Mouse (Mus musculus): ENCODE results near the gene Ifitm2. TPM values are rescaled to one million over a fixed set of nuclear protein-coding genes. Genes with fewer than 3 reads are reported as not detected.

Gene Ifitm2
- polyA plus RNA-seq, 1 experiment from 2014 or later = 176 TPM

- 0 out of 2 replicates have a peak, but pooled peaks cover 3% of the 10 kb centered on the region for H3K4me1 ChIP-seq (ENCODE audit: control insufficient read depth, insufficient read depth, low read length)
- ATAC-seq (ENCODE audit: low FRiP score, low TSS enrichment) (no peak), DNase-seq (no peak)
- H3K36me3 ChIP-seq (ENCODE audit: control insufficient read depth, insufficient read depth, low read length) = no peaks in the 10 kb centered on the region
- H3K27ac ChIP-seq (replicated peaks; ENCODE audit: low read depth, low read length) = no peak overlapping the region
- no peaks in the 10 kb centered on the region for H3K9me3 ChIP-seq (ENCODE audit: control insufficient read depth, low read length)
- no peak overlapping the region for H3K9ac ChIP-seq (replicated peaks; ENCODE audit: low read length)
- no peak overlapping the region for H3K4me2 ChIP-seq (ENCODE audit: low read length)
- no peak overlapping the region for H3K4me3 ChIP-seq (replicated peaks; ENCODE audit: low read depth, low read length)
- H3K27me3 ChIP-seq (ENCODE audit: control insufficient read depth, insufficient read depth, low read length) = no peaks in the 10 kb centered on the region
- 78% methylated on average over 3 of the region's 3 CpGs for WGBS
These were observed 43.5 kb downstream of the Ifitm2 start for GRCm38 (mm10) chr7:140912293-140912692.

- DNase-seq = peak; percentile 88
- H3K27ac ChIP-seq (replicated peaks; ENCODE audit: low read depth, low read length) = no peak overlapping the region
- 0 out of 2 replicates have a peak overlapping the region, but pooled peaks have one; percentile 23 for H3K9ac ChIP-seq (replicated peaks; ENCODE audit: low read length)
- H3K4me1 ChIP-seq (ENCODE audit: control insufficient read depth, insufficient read depth, low read length) = 0 out of 2 replicates have a peak, but pooled peaks cover 3% of the 10 kb centered on the region
- peak; percentile 43; the same call in 1 of the 2 replicates for ATAC-seq (ENCODE audit: low FRiP score, low TSS enrichment)
- H3K4me3 ChIP-seq (replicated peaks; ENCODE audit: low read depth, low read length) = peak overlapping the region; percentile 26
- H3K27me3 ChIP-seq (ENCODE audit: control insufficient read depth, insufficient read depth, low read length) = no peaks in the 10 kb centered on the region
- H3K36me3 ChIP-seq (ENCODE audit: control insufficient read depth, insufficient read depth, low read length) = no peaks in the 10 kb centered on the region
- no peaks in the 10 kb centered on the region for H3K9me3 ChIP-seq (ENCODE audit: control insufficient read depth, low read length)
- peak overlapping the region; percentile 62 for H3K4me2 ChIP-seq (ENCODE audit: low read length)
- 1% methylated on average over 19 of the region's 19 CpGs for WGBS
These were observed 47.1 kb downstream of the Ifitm2 start for GRCm38 (mm10) chr7:140908634-140909107.

GRCm38 (mm10) chr7:140908181-140908580 is 47.6 kb downstream of the Ifitm2 start:
- ATAC-seq (ENCODE audit: low FRiP score, low TSS enrichment) (no peak), DNase-seq (no peak)
- H3K27ac ChIP-seq (replicated peaks; ENCODE audit: low read depth, low read length) = no peak overlapping the region
- no peaks in the 10 kb centered on the region for H3K27me3 ChIP-seq (ENCODE audit: control insufficient read depth, insufficient read depth, low read length)
- no peak overlapping the region; the same call in 1 of the 2 replicates for H3K4me2 ChIP-seq (ENCODE audit: low read length)
- 52% methylated on average over 7 of the region's 7 CpGs for WGBS
- H3K4me1 ChIP-seq (ENCODE audit: control insufficient read depth, insufficient read depth, low read length) = 0 out of 2 replicates have a peak, but pooled peaks cover 3% of the 10 kb centered on the region
- H3K36me3 ChIP-seq (ENCODE audit: control insufficient read depth, insufficient read depth, low read length) = no peaks in the 10 kb centered on the region
- H3K4me3 ChIP-seq (replicated peaks; ENCODE audit: low read depth, low read length) = no peak overlapping the region
- H3K9me3 ChIP-seq (ENCODE audit: control insufficient read depth, low read length) = no peaks in the 10 kb centered on the region
- no peak overlapping the region for H3K9ac ChIP-seq (replicated peaks; ENCODE audit: low read length)

GRCm38 (mm10) chr7:140907697-140908096 is 48.1 kb downstream of the Ifitm2 start:
- H3K4me1 ChIP-seq (ENCODE audit: control insufficient read depth, insufficient read depth, low read length) = 0 out of 2 replicates have a peak, but pooled peaks cover 3% of the 10 kb centered on the region
- no peak overlapping the region for H3K4me3 ChIP-seq (replicated peaks; ENCODE audit: low read depth, low read length)
- H3K9ac ChIP-seq (replicated peaks; ENCODE audit: low read length) = no peak overlapping the region
- WGBS = 83% methylated on average over 7 of the region's 7 CpGs
- H3K27me3 ChIP-seq (ENCODE audit: control insufficient read depth, insufficient read depth, low read length) = no peaks in the 10 kb centered on the region
- ATAC-seq (ENCODE audit: low FRiP score, low TSS enrichment) = no peak
- H3K4me2 ChIP-seq (ENCODE audit: low read length) = no peak overlapping the region
- no peak overlapping the region for H3K27ac ChIP-seq (replicated peaks; ENCODE audit: low read depth, low read length)
- no peaks in the 10 kb centered on the region for H3K36me3 ChIP-seq (ENCODE audit: control insufficient read depth, insufficient read depth, low read length)
- no peaks in the 10 kb centered on the region for H3K9me3 ChIP-seq (ENCODE audit: control insufficient read depth, low read length)
- DNase-seq = no peak

GRCm38 (mm10) chr7:140907131-140907530 is 48.7 kb downstream of the Ifitm2 start:
- DNase-seq (no peak), ATAC-seq (ENCODE audit: low FRiP score, low TSS enrichment) (no peak)
- Histone ChIP-seq H3K36me3 (ENCODE audit: control insufficient read depth, insufficient read depth, low read length) (no peaks in the 10 kb centered on the region), H3K4me3 (replicated peaks; ENCODE audit: low read depth, low read length) (no peak overlapping the region), H3K27me3 (ENCODE audit: control insufficient read depth, insufficient read depth, low read length) (no peaks in the 10 kb centered on the region), H3K9ac (replicated peaks; ENCODE audit: low read length) (no peak overlapping the region), H3K4me1 (ENCODE audit: control insufficient read depth, insufficient read depth, low read length) (0 out of 2 replicates have a peak, but pooled peaks cover 3% of the 10 kb centered on the region), H3K9me3 (ENCODE audit: control insufficient read depth, low read length) (no peaks in the 10 kb centered on the region), H3K4me2 (ENCODE audit: low read length) (no peak overlapping the region), H3K27ac (replicated peaks; ENCODE audit: low read depth, low read length) (no peak overlapping the region)
- 86% methylated on average over 13 of the region's 13 CpGs for WGBS

- Histone ChIP-seq H3K4me3 (replicated peaks; ENCODE audit: low read depth, low read length) (no peak overlapping the region), H3K36me3 (ENCODE audit: control insufficient read depth, insufficient read depth, low read length) (no peaks in the 10 kb centered on the region), H3K9me3 (ENCODE audit: control insufficient read depth, low read length) (no peaks in the 10 kb centered on the region), H3K27ac (replicated peaks; ENCODE audit: low read depth, low read length) (no peak overlapping the region), H3K4me2 (ENCODE audit: low read length) (no peak overlapping the region), H3K27me3 (ENCODE audit: control insufficient read depth, insufficient read depth, low read length) (no peaks in the 10 kb centered on the region), H3K9ac (replicated peaks; ENCODE audit: low read length) (no peak overlapping the region), H3K4me1 (ENCODE audit: control insufficient read depth, insufficient read depth, low read length) (0 out of 2 replicates have a peak, but pooled peaks cover 3% of the 10 kb centered on the region)
- DNase-seq (no peak), ATAC-seq (ENCODE audit: low FRiP score, low TSS enrichment) (no peak)
- 89% methylated on average over 2 of the region's 2 CpGs for WGBS
These were observed 50.1 kb downstream of the Ifitm2 start for GRCm38 (mm10) chr7:140905642-140906081.

Other genes starting within 250 kb of the Ifitm2 start
- not detected in 2 replicates for gene Cyp2e1, start 192.2 kb downstream of the Ifitm2 start, polyA plus RNA-seq (2014; fragmentation: Nextera tagmentation; extraction: Ambion mirVana)
- gene Syce1, start 168.1 kb downstream of the Ifitm2 start, polyA plus RNA-seq (2014; fragmentation: Nextera tagmentation; extraction: Ambion mirVana) = 0.18 TPM in 1 of 2 replicates, not detected in the other
- 25.4 and 34.5 TPM in 2 replicates for gene Zfp941, start 133.8 kb downstream of the Ifitm2 start, polyA plus RNA-seq (2014; fragmentation: Nextera tagmentation; extraction: Ambion mirVana)
- gene Urah, start 121.0 kb downstream of the Ifitm2 start, polyA plus RNA-seq (2014; fragmentation: Nextera tagmentation; extraction: Ambion mirVana) = not detected in 2 replicates
- not detected in 2 replicates for gene Scgb1c1, start 110.4 kb downstream of the Ifitm2 start, polyA plus RNA-seq (2014; fragmentation: Nextera tagmentation; extraction: Ambion mirVana)
- gene Odf3, start 108.2 kb downstream of the Ifitm2 start, polyA plus RNA-seq (2014; fragmentation: Nextera tagmentation; extraction: Ambion mirVana) = not detected in 2 replicates
- not detected in 2 replicates for gene Gm45785, start 99.7 kb downstream of the Ifitm2 start, polyA plus RNA-seq (2014; fragmentation: Nextera tagmentation; extraction: Ambion mirVana)
- 98.6 and 99.6 TPM in 2 replicates for gene Ric8a, start 99.0 kb downstream of the Ifitm2 start, polyA plus RNA-seq (2014; fragmentation: Nextera tagmentation; extraction: Ambion mirVana)
- 42.8 and 54.5 TPM in 2 replicates for gene Bet1l, start 98.4 kb downstream of the Ifitm2 start, polyA plus RNA-seq (2014; fragmentation: Nextera tagmentation; extraction: Ambion mirVana)
- 186 and 214 TPM in 2 replicates for gene Psmd13, start 74.0 kb downstream of the Ifitm2 start, polyA plus RNA-seq (2014; fragmentation: Nextera tagmentation; extraction: Ambion mirVana)
- 33.4 and 40.0 TPM in 2 replicates for gene Sirt3, start 73.7 kb downstream of the Ifitm2 start, polyA plus RNA-seq (2014; fragmentation: Nextera tagmentation; extraction: Ambion mirVana)
- gene Cox8b, start 55.5 kb downstream of the Ifitm2 start, polyA plus RNA-seq (2014; fragmentation: Nextera tagmentation; extraction: Ambion mirVana) = not detected in 2 replicates
- gene Nlrp6, start 35.1 kb downstream of the Ifitm2 start, polyA plus RNA-seq (2014; fragmentation: Nextera tagmentation; extraction: Ambion mirVana) = 0.32 and 0.89 TPM in 2 replicates
- 5.0 and 7.4 TPM in 2 replicates for gene Pgghg, start 14.6 kb downstream of the Ifitm2 start, polyA plus RNA-seq (2014; fragmentation: Nextera tagmentation; extraction: Ambion mirVana)
- 0.29 TPM in 1 of 2 replicates, not detected in the other for gene Ifitm5, start 5.7 kb downstream of the Ifitm2 start, polyA plus RNA-seq (2014; fragmentation: Nextera tagmentation; extraction: Ambion mirVana)
- gene Gm45717, start 50 bp downstream of the Ifitm2 start, polyA plus RNA-seq (2014; fragmentation: Nextera tagmentation; extraction: Ambion mirVana) = not detected in 2 replicates
- 3.0 and 11.5 TPM in 2 replicates for gene Ifitm1, start 11.2 kb upstream of the Ifitm2 start, polyA plus RNA-seq (2014; fragmentation: Nextera tagmentation; extraction: Ambion mirVana)
- 18.8 and 66.5 TPM in 2 replicates for gene Ifitm3, start 54.8 kb upstream of the Ifitm2 start, polyA plus RNA-seq (2014; fragmentation: Nextera tagmentation; extraction: Ambion mirVana)
- gene Ifitm6, start 61.9 kb upstream of the Ifitm2 start, polyA plus RNA-seq (2014; fragmentation: Nextera tagmentation; extraction: Ambion mirVana) = 0.34 and 0.35 TPM in 2 replicates
- not detected in 2 replicates for gene Gm17387, start 73.1 kb upstream of the Ifitm2 start, polyA plus RNA-seq (2014; fragmentation: Nextera tagmentation; extraction: Ambion mirVana)
- 44.1 and 56.0 TPM in 2 replicates for gene B4galnt4, start 105.1 kb upstream of the Ifitm2 start, polyA plus RNA-seq (2014; fragmentation: Nextera tagmentation; extraction: Ambion mirVana)
- gene Pkp3, start 122.2 kb upstream of the Ifitm2 start, polyA plus RNA-seq (2014; fragmentation: Nextera tagmentation; extraction: Ambion mirVana) = not detected in 2 replicates
- 1.2 and 2.1 TPM in 2 replicates for gene Sigirr, start 144.6 kb upstream of the Ifitm2 start, polyA plus RNA-seq (2014; fragmentation: Nextera tagmentation; extraction: Ambion mirVana)
- gene Ano9, start 161.8 kb upstream of the Ifitm2 start, polyA plus RNA-seq (2014; fragmentation: Nextera tagmentation; extraction: Ambion mirVana) = 0.14 and 0.18 TPM in 2 replicates
- 69.4 and 77.6 TPM in 2 replicates for gene Ptdss2, start 166.4 kb upstream of the Ifitm2 start, polyA plus RNA-seq (2014; fragmentation: Nextera tagmentation; extraction: Ambion mirVana)
- 39.3 and 39.7 TPM in 2 replicates for gene Rnh1, start 216.9 kb upstream of the Ifitm2 start, polyA plus RNA-seq (2014; fragmentation: Nextera tagmentation; extraction: Ambion mirVana)
- 125 and 176 TPM in 2 replicates for gene Hras, start 238.0 kb upstream of the Ifitm2 start, polyA plus RNA-seq (2014; fragmentation: Nextera tagmentation; extraction: Ambion mirVana)
- 9.0 and 9.8 TPM in 2 replicates for gene Lrrc56, start 238.2 kb upstream of the Ifitm2 start, polyA plus RNA-seq (2014; fragmentation: Nextera tagmentation; extraction: Ambion mirVana)